Mouse (Mus musculus): ENCODE measurements at regions not wholly inside any gene's neighbourhood (a gene's known extent, or its start where the extent isn't known, plus 50 kb on each side); places are given as distances from the start of the nearest gene placed in this dataset.
A peak's percentile ranks its signal among the peaks of the same experiment; 100 is the strongest.

DNA sequence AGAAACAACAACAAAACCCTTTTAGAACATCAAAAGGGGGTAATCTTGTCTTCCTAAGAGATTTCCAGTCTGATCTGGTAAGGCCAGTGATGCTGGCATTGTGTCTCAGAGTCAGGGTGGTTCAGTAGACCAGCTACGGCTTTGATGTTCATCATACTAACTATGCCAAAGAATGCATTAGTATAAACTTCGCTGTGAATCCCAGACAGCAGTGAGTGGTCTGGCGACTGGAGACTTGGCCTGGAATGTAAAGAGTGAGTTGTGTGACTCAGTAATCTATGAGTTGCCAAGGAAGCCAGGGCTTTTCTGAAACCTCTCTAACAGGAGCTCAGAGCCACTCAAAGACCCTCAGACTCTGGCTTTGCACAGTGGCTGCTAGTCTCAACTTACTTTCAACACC, 288.1 kb upstream of the Foxq1 start:
- no peaks in the 10 kb centered on the region for H3K36me3 ChIP-seq (ENCODE audit: insufficient read depth, low read length)
- no peak overlapping the region for H3K27ac ChIP-seq (ENCODE audit: low read length)
- no peaks in the 10 kb centered on the region for H3K27me3 ChIP-seq (ENCODE audit: insufficient read depth, low read length)
- 77% methylated on average over 3 of the region's 3 CpGs for WGBS
- H3K4me1 ChIP-seq (ENCODE audit: insufficient read depth, low read length) = no peaks in the 10 kb centered on the region
- no peaks in the 10 kb centered on the region for H3K9me3 ChIP-seq (ENCODE audit: low read length)
- no peak overlapping the region for H3K4me2 ChIP-seq (replicated peaks; ENCODE audit: low read depth, low read length)
- H3K9ac ChIP-seq (replicated peaks; ENCODE audit: low read length) = no peak overlapping the region
- no peak overlapping the region for H3K4me3 ChIP-seq (ENCODE audit: low read length)
- no peak for ATAC-seq (ENCODE audit: low FRiP score, low TSS enrichment)

DNA sequence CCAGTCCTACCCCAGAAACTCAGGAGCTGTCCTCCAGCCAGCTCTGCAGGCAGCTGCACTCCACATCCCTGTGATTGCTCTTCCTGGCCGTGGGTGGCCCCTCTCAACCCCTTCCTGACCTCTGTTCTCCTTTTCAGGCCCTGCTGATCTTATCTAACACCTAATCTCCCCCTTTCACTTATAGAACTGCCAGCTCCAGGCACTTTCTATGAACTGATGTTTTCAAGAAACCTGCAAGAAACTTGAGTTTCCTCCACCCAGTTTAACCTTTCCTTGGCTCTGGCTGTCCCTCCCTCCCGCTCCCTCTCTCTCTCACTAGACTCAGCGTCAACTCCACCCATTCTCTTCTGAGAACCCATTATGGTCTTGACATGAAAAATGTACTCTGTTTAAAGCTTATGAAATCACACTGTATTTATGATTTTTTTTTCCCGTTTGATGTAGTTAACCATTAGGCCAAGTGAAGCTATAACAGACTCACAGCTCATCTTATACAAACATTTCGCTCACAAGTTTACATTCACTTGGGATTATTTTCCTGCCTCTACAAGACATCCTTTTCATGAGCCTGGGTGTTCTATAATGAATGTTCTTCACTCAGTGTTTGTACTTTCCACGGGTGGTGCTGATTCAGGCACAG, 279.8 kb upstream of the Foxq1 start:
- Histone ChIP-seq H3K4me2 (replicated peaks; ENCODE audit: low read depth, low read length) (no peak overlapping the region), H3K9me3 (ENCODE audit: low read length) (no peaks in the 10 kb centered on the region), H3K4me1 (ENCODE audit: insufficient read depth, low read length) (no peaks in the 10 kb centered on the region), H3K4me3 (ENCODE audit: low read length) (no peak overlapping the region), H3K27ac (ENCODE audit: low read length) (no peak overlapping the region), H3K27me3 (ENCODE audit: insufficient read depth, low read length) (no peaks in the 10 kb centered on the region), H3K36me3 (ENCODE audit: insufficient read depth, low read length) (no peaks in the 10 kb centered on the region), H3K9ac (replicated peaks; ENCODE audit: low read length) (no peak overlapping the region)
- 38% methylated on average over 6 of the region's 6 CpGs for WGBS
- no peak for ATAC-seq (ENCODE audit: low FRiP score, low TSS enrichment)

DNA sequence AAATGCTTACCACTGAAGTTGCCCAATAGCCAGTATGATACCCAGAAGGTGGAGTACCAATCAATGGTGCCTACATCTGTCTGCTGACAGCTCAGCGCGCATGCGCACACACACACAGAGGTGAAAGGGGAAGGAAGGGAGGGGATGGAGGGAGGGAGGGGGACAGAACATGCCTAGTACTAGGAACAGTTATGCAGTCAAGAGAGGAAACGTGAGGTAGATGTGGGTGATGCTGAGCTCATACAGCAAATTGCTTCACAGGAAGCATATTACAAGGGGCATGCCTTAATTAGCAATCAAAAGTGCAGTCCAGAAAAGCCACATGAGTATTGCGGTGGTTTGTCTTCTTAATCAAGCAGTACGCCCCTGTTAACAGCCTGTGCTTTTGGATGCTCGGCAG, 265.3 kb upstream of the Foxq1 start:
- H3K9me3 ChIP-seq (ENCODE audit: low read length) = no peaks in the 10 kb centered on the region
- no peak for ATAC-seq (ENCODE audit: low FRiP score, low TSS enrichment)
- H3K36me3 ChIP-seq (ENCODE audit: insufficient read depth, low read length) = no peaks in the 10 kb centered on the region
- H3K4me1 ChIP-seq (ENCODE audit: insufficient read depth, low read length) = no peaks in the 10 kb centered on the region
- H3K27ac ChIP-seq (ENCODE audit: low read length) = no peak overlapping the region
- no peak overlapping the region for H3K9ac ChIP-seq (replicated peaks; ENCODE audit: low read length)
- WGBS = 92% methylated on average over 7 of the region's 7 CpGs
- H3K4me2 ChIP-seq (replicated peaks; ENCODE audit: low read depth, low read length) = no peak overlapping the region
- no peaks in the 10 kb centered on the region for H3K27me3 ChIP-seq (ENCODE audit: insufficient read depth, low read length)
- H3K4me3 ChIP-seq (ENCODE audit: low read length) = no peak overlapping the region

DNA sequence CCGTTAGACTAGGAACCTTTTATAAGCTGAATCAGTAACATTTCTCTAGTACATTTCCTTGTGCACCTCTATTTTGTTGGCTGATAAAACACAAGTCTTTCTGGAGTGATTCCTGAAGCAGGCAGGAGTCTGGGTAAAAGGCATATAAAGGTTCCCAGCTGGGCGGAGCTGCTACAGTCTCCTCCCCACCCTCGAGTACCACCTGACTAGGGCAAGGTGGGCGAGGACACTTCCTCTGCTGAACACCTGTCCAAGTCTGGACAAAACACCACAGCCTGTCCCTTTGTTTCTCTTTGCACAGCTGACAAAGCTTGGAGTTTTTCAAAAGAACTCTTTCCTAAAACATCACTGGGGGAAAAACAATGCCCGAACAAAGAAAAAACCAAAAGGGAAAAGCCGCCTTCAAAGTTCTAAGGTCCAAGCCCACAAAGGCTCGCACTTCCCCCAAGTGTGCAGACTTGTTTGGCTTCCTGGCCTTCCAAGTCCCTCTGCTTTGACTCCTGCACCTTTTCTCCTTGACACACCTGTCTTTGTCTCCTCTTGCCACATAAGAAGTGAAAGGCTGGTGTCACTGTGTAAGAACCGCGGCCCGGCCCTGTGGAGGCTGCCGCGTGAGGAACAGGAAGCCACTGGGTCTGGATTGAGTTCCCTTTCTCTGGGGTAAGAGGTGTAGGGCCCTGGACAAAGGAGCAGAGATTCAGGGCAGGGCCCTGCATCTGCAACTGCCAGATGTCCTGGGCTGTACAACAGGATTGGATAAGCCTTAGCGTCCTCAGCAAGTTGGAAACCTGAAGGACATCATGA, 263.1 kb upstream of the Foxq1 start:
- Histone ChIP-seq H3K27me3 (ENCODE audit: insufficient read depth, low read length) (no peaks in the 10 kb centered on the region), H3K27ac (ENCODE audit: low read length) (no peak overlapping the region), H3K36me3 (ENCODE audit: insufficient read depth, low read length) (no peaks in the 10 kb centered on the region), H3K4me3 (ENCODE audit: low read length) (no peak overlapping the region), H3K9me3 (ENCODE audit: low read length) (no peaks in the 10 kb centered on the region), H3K9ac (replicated peaks; ENCODE audit: low read length) (no peak overlapping the region), H3K4me2 (replicated peaks; ENCODE audit: low read depth, low read length) (no peak overlapping the region), H3K4me1 (ENCODE audit: insufficient read depth, low read length) (no peaks in the 10 kb centered on the region)
- WGBS = 88% methylated on average over 13 of the region's 13 CpGs
- no peak for ATAC-seq (ENCODE audit: low FRiP score, low TSS enrichment)

DNA sequence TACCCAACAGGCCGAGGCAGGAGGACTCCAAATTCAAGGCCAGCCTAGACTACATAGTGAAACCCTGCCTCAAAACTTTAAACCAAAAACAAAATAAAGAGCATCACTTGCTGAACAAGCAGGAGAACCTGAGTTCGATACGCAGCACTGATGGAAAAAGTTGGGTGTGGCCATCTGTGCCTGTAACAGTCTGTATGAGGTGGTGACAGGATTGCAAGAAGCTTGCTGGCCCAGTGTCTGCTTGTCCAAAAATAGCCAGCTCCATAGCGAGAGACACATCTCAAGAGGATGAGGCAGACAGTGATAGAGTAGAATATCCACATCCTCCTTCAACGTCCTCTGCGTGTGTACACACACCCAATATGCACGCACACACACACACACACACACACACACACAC, 261.9 kb upstream of the Foxq1 start:
- Histone ChIP-seq H3K4me2 (replicated peaks; ENCODE audit: low read depth, low read length) (no peak overlapping the region), H3K36me3 (ENCODE audit: insufficient read depth, low read length) (no peaks in the 10 kb centered on the region), H3K4me3 (ENCODE audit: low read length) (no peak overlapping the region), H3K4me1 (ENCODE audit: insufficient read depth, low read length) (no peaks in the 10 kb centered on the region), H3K9me3 (ENCODE audit: low read length) (no peaks in the 10 kb centered on the region), H3K9ac (replicated peaks; ENCODE audit: low read length) (no peak overlapping the region), H3K27ac (ENCODE audit: low read length) (no peak overlapping the region), H3K27me3 (ENCODE audit: insufficient read depth, low read length) (no peaks in the 10 kb centered on the region)
- WGBS = 87% methylated on average over 7 of the region's 7 CpGs
- ATAC-seq (ENCODE audit: low FRiP score, low TSS enrichment) = no peak

DNA sequence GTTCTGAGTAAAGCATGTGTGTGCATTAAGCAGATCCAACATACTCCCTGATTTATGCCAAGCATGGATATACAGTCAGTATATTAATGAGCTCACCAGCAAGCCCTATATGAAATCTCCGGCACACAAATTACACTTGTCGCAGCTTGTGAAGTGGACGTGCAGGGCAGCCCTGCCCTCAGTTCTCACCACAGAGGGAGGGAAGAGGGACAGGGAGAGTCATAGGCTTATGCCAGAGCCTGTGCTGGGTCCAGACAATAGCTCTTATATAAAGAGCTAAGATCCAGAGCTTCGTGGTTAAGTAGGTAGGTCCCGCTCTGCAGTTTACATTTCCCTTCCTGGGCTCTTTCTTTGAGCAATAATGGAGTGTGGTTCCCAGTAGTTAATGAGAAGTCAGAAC, 252.7 kb upstream of the Foxq1 start:
- Histone ChIP-seq H3K36me3 (ENCODE audit: insufficient read depth, low read length) (no peaks in the 10 kb centered on the region), H3K27ac (ENCODE audit: low read length) (no peak overlapping the region)
- 47% methylated on average over 5 of the region's 5 CpGs for WGBS

DNA sequence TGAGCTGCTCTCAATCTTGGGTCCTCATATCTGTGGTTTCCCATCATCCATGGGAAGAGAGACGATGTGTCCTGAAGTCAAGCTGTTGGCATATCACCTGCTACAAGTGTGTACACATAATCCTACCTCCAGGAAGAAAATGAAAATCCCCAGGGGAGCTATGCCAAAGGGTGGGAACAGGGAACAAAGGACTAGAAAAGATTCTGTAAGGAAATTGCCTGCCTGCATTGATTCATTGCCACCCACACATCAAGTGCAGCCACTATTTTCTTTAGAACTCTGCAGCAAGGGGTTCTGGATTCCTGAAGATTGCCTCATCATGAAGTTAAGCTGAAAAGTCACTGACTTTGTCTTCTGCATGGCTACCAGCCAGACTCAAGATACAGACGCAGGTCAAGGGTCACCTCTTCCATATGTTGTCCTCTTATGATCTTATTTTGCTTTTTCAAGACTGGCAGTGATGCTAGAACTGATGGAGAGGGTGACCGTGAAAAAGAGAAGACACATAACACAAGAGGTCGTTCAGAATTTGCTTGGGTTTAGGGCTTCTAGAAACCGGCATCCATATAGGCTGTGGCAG, 251.6 kb upstream of the Foxq1 start:
- Histone ChIP-seq H3K4me3 (ENCODE audit: low read length) (no peak overlapping the region), H3K4me2 (replicated peaks; ENCODE audit: low read depth, low read length) (no peak overlapping the region), H3K9me3 (ENCODE audit: low read length) (no peaks in the 10 kb centered on the region), H3K9ac (replicated peaks; ENCODE audit: low read length) (no peak overlapping the region), H3K27ac (ENCODE audit: low read length) (no peak overlapping the region), H3K4me1 (ENCODE audit: insufficient read depth, low read length) (peaks cover 6% of the 10 kb centered on the region), H3K36me3 (ENCODE audit: insufficient read depth, low read length) (no peaks in the 10 kb centered on the region), H3K27me3 (ENCODE audit: insufficient read depth, low read length) (no peaks in the 10 kb centered on the region)
- 77% methylated on average over 5 of the region's 5 CpGs for WGBS
- ATAC-seq (ENCODE audit: low FRiP score, low TSS enrichment) = no peak

More for the DNA sequence above, 252.7 kb upstream of the Foxq1 start:
- Histone ChIP-seq H3K9me3 (ENCODE audit: low read length) (no peaks in the 10 kb centered on the region), H3K4me2 (replicated peaks; ENCODE audit: low read depth, low read length) (no peak overlapping the region), H3K4me1 (ENCODE audit: insufficient read depth, low read length) (no peaks in the 10 kb centered on the region), H3K4me3 (ENCODE audit: low read length) (no peak overlapping the region), H3K27me3 (ENCODE audit: insufficient read depth, low read length) (no peaks in the 10 kb centered on the region), H3K9ac (replicated peaks; ENCODE audit: low read length) (no peak overlapping the region)
- ATAC-seq (ENCODE audit: low FRiP score, low TSS enrichment) = no peak

DNA sequence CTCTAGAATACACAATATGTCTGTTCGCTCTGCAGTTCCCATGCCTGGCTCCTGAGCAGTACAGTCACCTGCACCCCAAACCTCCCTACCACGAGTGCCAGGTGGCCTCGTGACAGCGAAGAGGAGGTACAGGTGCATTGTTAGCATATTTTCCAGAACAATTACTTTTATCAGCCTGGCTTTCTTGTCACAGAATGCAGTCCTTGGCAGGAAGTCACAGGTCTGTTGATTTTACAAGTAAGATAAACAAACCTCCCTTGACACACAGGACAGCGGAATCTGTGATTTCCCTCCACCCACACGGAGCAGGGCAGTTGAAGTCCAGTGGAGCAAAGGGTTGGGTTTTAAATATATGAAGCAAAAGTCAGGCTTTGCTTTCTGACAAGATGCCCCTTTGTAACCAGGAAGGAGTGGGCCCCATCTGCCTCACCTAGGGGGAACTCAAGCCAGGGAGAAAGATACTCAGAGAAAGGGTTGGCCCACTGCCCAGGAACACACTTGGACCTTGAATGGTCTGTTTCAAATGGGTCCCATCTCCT, 246.8 kb upstream of the Foxq1 start:
- Histone ChIP-seq H3K27me3 (ENCODE audit: insufficient read depth, low read length) (no peaks in the 10 kb centered on the region; the same call in 1 of the 2 replicates), H3K4me3 (ENCODE audit: low read length) (no peak overlapping the region), H3K36me3 (ENCODE audit: insufficient read depth, low read length) (no peaks in the 10 kb centered on the region), H3K9ac (replicated peaks; ENCODE audit: low read length) (no peak overlapping the region), H3K4me1 (ENCODE audit: insufficient read depth, low read length) (peaks cover 17% of the 10 kb centered on the region), H3K27ac (ENCODE audit: low read length) (no peak overlapping the region), H3K4me2 (replicated peaks; ENCODE audit: low read depth, low read length) (no peak overlapping the region), H3K9me3 (ENCODE audit: low read length) (no peaks in the 10 kb centered on the region)
- 22% methylated on average over 6 of the region's 6 CpGs for WGBS
- ATAC-seq (ENCODE audit: low FRiP score, low TSS enrichment) = peak; percentile 39; the same call in 1 of the 2 replicates

DNA sequence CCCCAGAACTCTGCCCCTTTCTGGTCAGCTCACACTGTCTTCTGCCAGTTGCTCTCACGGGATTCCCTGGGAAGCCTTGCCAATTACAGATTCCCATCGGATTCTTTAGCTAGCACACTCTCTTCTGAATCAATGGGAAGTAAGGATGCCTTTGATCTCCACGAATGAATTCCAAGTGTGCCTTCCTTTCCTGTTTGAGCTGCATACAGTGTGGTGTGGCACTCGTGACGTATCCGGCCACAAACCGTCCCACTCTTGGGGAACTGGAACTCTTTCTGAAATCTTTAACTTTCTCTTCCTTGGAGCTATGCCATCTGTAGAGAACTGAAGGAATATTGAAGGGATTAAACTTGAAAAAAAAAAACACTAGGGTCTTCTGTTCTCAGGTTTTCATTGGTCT, 243.2 kb upstream of the Foxq1 start:
- H3K4me2 ChIP-seq (replicated peaks; ENCODE audit: low read depth, low read length) = no peak overlapping the region

DNA sequence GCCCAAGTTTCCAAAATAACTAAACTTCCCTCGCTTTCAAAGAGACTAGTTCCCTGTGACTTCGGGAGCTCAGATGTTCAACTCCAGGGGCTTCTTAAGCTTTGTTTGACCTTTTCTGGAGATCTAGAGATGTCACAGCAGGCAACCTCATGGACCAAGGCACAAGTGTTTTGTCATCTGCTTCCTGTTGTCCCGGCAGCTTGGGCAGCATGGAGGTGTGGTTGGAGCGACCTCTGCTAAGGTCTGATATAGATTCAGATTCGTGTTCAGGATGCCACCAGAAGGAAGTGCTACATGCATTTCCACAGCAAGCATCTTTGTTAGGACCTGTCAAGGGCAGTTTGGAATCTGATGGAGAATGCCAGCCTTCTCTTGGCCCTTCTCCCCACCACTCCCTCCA, 242.1 kb upstream of the Foxq1 start:
- no peaks in the 10 kb centered on the region; the same call in 1 of the 2 replicates for H3K27me3 ChIP-seq (ENCODE audit: insufficient read depth, low read length)
- no peak overlapping the region for H3K4me3 ChIP-seq (ENCODE audit: low read length)
- H3K9me3 ChIP-seq (ENCODE audit: low read length) = no peaks in the 10 kb centered on the region
- H3K9ac ChIP-seq (replicated peaks; ENCODE audit: low read length) = no peak overlapping the region
- 59% methylated on average over 5 of the region's 5 CpGs for WGBS
- no peaks in the 10 kb centered on the region for H3K36me3 ChIP-seq (ENCODE audit: insufficient read depth, low read length)
- no peak for ATAC-seq (ENCODE audit: low FRiP score, low TSS enrichment)
- peaks cover 17% of the 10 kb centered on the region for H3K4me1 ChIP-seq (ENCODE audit: insufficient read depth, low read length)
- H3K27ac ChIP-seq (ENCODE audit: low read length) = no peak overlapping the region
- 0 out of 2 replicates have a peak overlapping the region, but pooled peaks have one; percentile 14 for H3K4me2 ChIP-seq (replicated peaks; ENCODE audit: low read depth, low read length)

More for the DNA sequence above, 243.2 kb upstream of the Foxq1 start:
- H3K27ac ChIP-seq (ENCODE audit: low read length) = no peak overlapping the region
- H3K36me3 ChIP-seq (ENCODE audit: insufficient read depth, low read length) = no peaks in the 10 kb centered on the region
- WGBS = 48% methylated on average over 7 of the region's 7 CpGs
- H3K4me3 ChIP-seq (ENCODE audit: low read length) = no peak overlapping the region
- ATAC-seq (ENCODE audit: low FRiP score, low TSS enrichment) = no peak
- no peaks in the 10 kb centered on the region; the same call in 1 of the 2 replicates for H3K27me3 ChIP-seq (ENCODE audit: insufficient read depth, low read length)
- H3K9me3 ChIP-seq (ENCODE audit: low read length) = no peaks in the 10 kb centered on the region
- H3K4me1 ChIP-seq (ENCODE audit: insufficient read depth, low read length) = peaks cover 17% of the 10 kb centered on the region
- no peak overlapping the region for H3K9ac ChIP-seq (replicated peaks; ENCODE audit: low read length)

Data from kidney, embryonic 16.5 days (tissue).